Comparison of ENCODE assay signal across 8 mouse cellular contexts in the genomic region with DNA sequence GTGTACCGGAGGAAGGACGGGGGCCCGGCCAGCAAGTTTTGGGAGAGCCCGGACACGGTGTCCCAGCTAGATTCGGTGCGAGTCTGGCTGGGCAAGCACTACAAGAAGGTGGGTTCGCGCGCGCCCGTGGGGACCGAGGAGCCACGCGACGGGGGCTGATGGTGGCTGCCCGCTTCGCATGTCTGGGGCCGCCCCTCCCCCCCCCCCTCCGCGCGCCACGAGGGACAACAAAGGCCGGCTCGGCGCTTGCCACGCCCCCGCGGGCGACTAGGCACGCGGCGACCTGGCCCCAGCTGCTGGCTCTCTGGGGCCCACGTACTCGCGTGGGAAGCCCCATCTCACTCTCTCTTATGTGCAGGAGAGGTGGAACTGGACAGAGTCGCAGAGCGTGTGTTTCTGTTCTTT. TPM values are rescaled to one million over a fixed set of nuclear protein-coding genes. Genes with fewer than 3 reads are reported as not detected.
DNase-seq lines count a peak whose midpoint lies in the region; ATAC-seq and TF ChIP-seq lines count a peak whose summit lies in the region.

No protein-coding gene starts in this region.

- no peaks in the 10 kb centered on the region; the same call in 1 of the 2 replicates for H3K4me1 ChIP-seq in cerebellum, adult 2 months (ENCODE audit: control insufficient read depth, insufficient read depth, low read length)
- no peaks in the 10 kb centered on the region for H3K4me1 ChIP-seq in thymus, adult 2 months (replicated peaks; ENCODE audit: control insufficient read depth, insufficient read depth, low read length)
- peaks cover 47% of the 10 kb centered on the region for H3K4me1 ChIP-seq in liver, embryonic 13.5 days (replicated peaks)
- H3K4me1 ChIP-seq in neural tube, embryonic 15.5 days = peaks cover 33% of the 10 kb centered on the region

- no peak for TF ChIP-seq CTCF in cerebellum, adult 2 months (IDR thresholded peaks at IDR 0.05; ENCODE audit: borderline replicate concordance, insufficient read depth, low read depth, low read length)
- TF ChIP-seq CTCF in thymus, adult 2 months (IDR thresholded peaks at IDR 0.05; ENCODE audit: borderline replicate concordance, control insufficient read depth, extremely low read depth, insufficient read depth, low read length, poor library complexity) = no peak

- peaks cover 13% of the 10 kb centered on the region for H3K36me3 ChIP-seq in thymus, adult 2 months (ENCODE audit: control insufficient read depth, insufficient read depth, low read length)
- peaks cover 26% of the 10 kb centered on the region for H3K36me3 ChIP-seq in liver, embryonic 13.5 days
- H3K36me3 ChIP-seq in neural tube, embryonic 15.5 days = peaks cover 13% of the 10 kb centered on the region

- no peak for TF ChIP-seq POLR2A in cerebellum, adult 2 months (IDR thresholded peaks at IDR 0.05; ENCODE audit: borderline replicate concordance, insufficient read depth, low read length)
- TF ChIP-seq POLR2A in thymus, adult 2 months (IDR thresholded peaks at IDR 0.05; ENCODE audit: control insufficient read depth, extremely low read depth, insufficient read depth, low read length, poor library complexity) = no peak

- no peak for DNase-seq in cerebellum, adult 2 months
- DNase-seq in cerebellum, adult 8-10 months = no peak
- no peak for DNase-seq in thymus, adult 2 months
- DNase-seq in thymus, postnatal 36 days = no peak
- no peak for DNase-seq in liver, embryonic 13.5 days
- DNase-seq in layer of hippocampus, postnatal 36 days = no peak

- peak overlapping the region; percentile 78 for H3K4me3 ChIP-seq in cerebellum, adult 2 months (replicated peaks; ENCODE audit: insufficient read depth, low read depth, low read length)
- H3K4me3 ChIP-seq in thymus, adult 2 months (ENCODE audit: control insufficient read depth, insufficient read depth, low read length) = peak overlapping the region; percentile 69
- H3K4me3 ChIP-seq in liver, embryonic 13.5 days (replicated peaks) = peak overlapping the region; percentile 86
- peak overlapping the region; percentile 96 for H3K4me3 ChIP-seq in neural tube, embryonic 15.5 days (replicated peaks)

- no peaks in the 10 kb centered on the region for H3K9me3 ChIP-seq in liver, embryonic 13.5 days (replicated peaks)
- H3K9me3 ChIP-seq in neural tube, embryonic 15.5 days (replicated peaks) = no peaks in the 10 kb centered on the region

- whole genome bisulfite sequencing in cerebellum, adult 2 months = under 1% methylated on average over 34 of the region's 38 CpGs
- under 1% methylated on average over 36 of the region's 38 CpGs for WGBS in thymus, adult 2 months
- WGBS in liver, embryonic 13.5 days (ENCODE audit: insufficient replicate concordance) = under 1% methylated on average over 35 of the region's 38 CpGs
- 0% methylated on average over 32 of the region's 38 CpGs for WGBS in neural tube, embryonic 15.5 days

- peak overlapping the region; percentile 92 for H3K9ac ChIP-seq in liver, embryonic 13.5 days
- H3K9ac ChIP-seq in neural tube, embryonic 15.5 days (replicated peaks) = peak overlapping the region; percentile 93

- H3K4me2 ChIP-seq in liver, embryonic 13.5 days = peak overlapping the region; percentile 98
- peak overlapping the region; percentile 63 for H3K4me2 ChIP-seq in neural tube, embryonic 15.5 days

- no peaks in the 10 kb centered on the region for H3K27me3 ChIP-seq in cerebellum, adult 2 months (ENCODE audit: control insufficient read depth, insufficient read depth, low read length)
- H3K27me3 ChIP-seq in thymus, adult 2 months (ENCODE audit: control insufficient read depth, insufficient read depth, low read length) = no peaks in the 10 kb centered on the region
- H3K27me3 ChIP-seq in liver, embryonic 13.5 days = no peaks in the 10 kb centered on the region
- no peaks in the 10 kb centered on the region for H3K27me3 ChIP-seq in neural tube, embryonic 15.5 days (replicated peaks)

- peak overlapping the region; percentile 23; the same call in 1 of the 2 replicates for H3K27ac ChIP-seq in cerebellum, adult 2 months (ENCODE audit: insufficient read depth, low read length)
- H3K27ac ChIP-seq in thymus, adult 2 months (ENCODE audit: control insufficient read depth, insufficient read depth, low read length) = no peak overlapping the region
- peak overlapping the region; percentile 97 for H3K27ac ChIP-seq in liver, embryonic 13.5 days
- H3K27ac ChIP-seq in neural tube, embryonic 15.5 days (replicated peaks) = peak overlapping the region; percentile 94

- peak; percentile 40 for ATAC-seq in granulocyte monocyte progenitor cell, adult 5-6 weeks (replicated peaks; ENCODE audit: poor library complexity, severe bottlenecking)
- ATAC-seq in liver, embryonic 13.5 days (ENCODE audit: low read depth) = peak; percentile 43
- ATAC-seq in neural tube, embryonic 15.5 days (ENCODE audit: low FRiP score) = peak; percentile 76

RNA-seq across cellular contexts. Expression of a gene that starts 14.6 kb away (rescaled TPM):
- polyA plus RNA-seq in cerebellum, adult 2 months (2012; rRNA removed) = 154 and 155 TPM in 2 replicates
- 159 and 162 TPM in 2 replicates for polyA plus RNA-seq in thymus, adult 2 months (2012; rRNA removed)
- 137 and 141 TPM in 2 replicates for total RNA-seq in granulocyte monocyte progenitor cell, adult 5-6 weeks (2014; fragmentation: Nextera tagmentation)
- 42.6 and 65.7 TPM in 2 replicates for total RNA-seq in granulocyte monocyte progenitor cell, adult 5-6 weeks (2017)
- 40.3 and 49.1 TPM in 2 replicates for polyA plus RNA-seq in liver, embryonic 13.5 days (2015; fragmentation: Nextera tagmentation; extraction: Ambion mirVana)
- polyA plus RNA-seq in neural tube, embryonic 15.5 days (2015; fragmentation: Nextera tagmentation; extraction: Ambion mirVana) = 162 and 163 TPM in 2 replicates
- 100 to 1,000 TPM; 154 to 159 TPM for total RNA-seq in layer of hippocampus, postnatal 36 days (2021)

RNA-seq across cellular contexts. Expression of a gene that starts 14.7 kb away (rescaled TPM):
- 21.7 and 23.1 TPM in 2 replicates for polyA plus RNA-seq in cerebellum, adult 2 months (2012; rRNA removed)
- 43.8 and 62.1 TPM in 2 replicates for polyA plus RNA-seq in thymus, adult 2 months (2012; rRNA removed)
- 103 and 108 TPM in 2 replicates for total RNA-seq in granulocyte monocyte progenitor cell, adult 5-6 weeks (2014; fragmentation: Nextera tagmentation)
- total RNA-seq in granulocyte monocyte progenitor cell, adult 5-6 weeks (2017) = 59.9 and 70.0 TPM in 2 replicates
- polyA plus RNA-seq in liver, embryonic 13.5 days (2015; fragmentation: Nextera tagmentation; extraction: Ambion mirVana) = 43.4 and 54.5 TPM in 2 replicates
- polyA plus RNA-seq in neural tube, embryonic 15.5 days (2015; fragmentation: Nextera tagmentation; extraction: Ambion mirVana) = 67.0 and 78.6 TPM in 2 replicates
- 10 to 100 TPM; 60.7 to 67.9 TPM for total RNA-seq in layer of hippocampus, postnatal 36 days (2021)
